ENCODE assay signal across 24 mouse cellular contexts in genomic region chr5:49681514-49681913, GRCm38 (mm10).
DNase-seq lines count a peak whose midpoint lies in the region; ATAC-seq and TF ChIP-seq lines count a peak whose summit lies in the region.
"Had no signal": no experiment of that assay in that cellular context is flagged by ENCODE, and none has a peak within 500 bp of the region (broad histone marks: within the 10 kb centered on the region; RNA-seq: fewer than 3 reads in every experiment).

No protein-coding gene starts in this region.

- H3K9me3 ChIP-seq in hindbrain, postnatal 0 days (ENCODE audit: low read length) = no peaks in the 10 kb centered on the region
- no peaks in the 10 kb centered on the region for H3K9me3 ChIP-seq in hindbrain, embryonic 10.5 days
- H3K9me3 ChIP-seq: embryonic facial prominence, embryonic 12.5 days; forebrain, embryonic 12.5 days; forebrain, embryonic 15.5 days; heart, embryonic 12.5 days; heart, embryonic 15.5 days; hindbrain, embryonic 15.5 days had no signal

- no peaks in the 10 kb centered on the region for H3K36me3 ChIP-seq in hindbrain, postnatal 0 days (ENCODE audit: insufficient read depth, low read length)
- H3K36me3 ChIP-seq in hindbrain, embryonic 10.5 days = no peaks in the 10 kb centered on the region
- H3K36me3 ChIP-seq: embryonic facial prominence, embryonic 12.5 days; forebrain, embryonic 12.5 days; forebrain, embryonic 15.5 days; heart, embryonic 12.5 days; heart, embryonic 15.5 days; hindbrain, embryonic 15.5 days had no signal

- H3K4me2 ChIP-seq in hindbrain, postnatal 0 days (ENCODE audit: low read depth, low read length) = no peak overlapping the region
- H3K4me2 ChIP-seq: embryonic facial prominence, embryonic 12.5 days; forebrain, embryonic 12.5 days; forebrain, embryonic 15.5 days; heart, embryonic 12.5 days; heart, embryonic 15.5 days; hindbrain, embryonic 15.5 days had no signal

- H3K27ac ChIP-seq in hindbrain, postnatal 0 days = no peak overlapping the region
- H3K27ac ChIP-seq in hindbrain, embryonic 10.5 days = no peak overlapping the region
- H3K27ac ChIP-seq: embryonic facial prominence, embryonic 12.5 days; forebrain, embryonic 12.5 days; forebrain, embryonic 15.5 days; heart, embryonic 15.5 days; hindbrain, embryonic 15.5 days had no signal

- peak; percentile 35; the same call in 1 of the 2 replicates for ATAC-seq in hindbrain, postnatal 0 days
- ATAC-seq: CD4-positive, CD25-positive, alpha-beta regulatory T cell, adult 4 months; forebrain, embryonic 15.5 days; inflammation-experienced regulatory T-cells, adult 6 months; intestine, embryonic 16.5 days had no signal

- no peak overlapping the region for H3K9ac ChIP-seq in hindbrain, postnatal 0 days (replicated peaks; ENCODE audit: low read length)
- H3K9ac ChIP-seq: embryonic facial prominence, embryonic 12.5 days; forebrain, embryonic 12.5 days; forebrain, embryonic 15.5 days; heart, embryonic 12.5 days; heart, embryonic 15.5 days; hindbrain, embryonic 15.5 days had no signal

- no peak for TF ChIP-seq POLR2A in brain, embryonic 14.5 days (IDR thresholded peaks at IDR 0.05; ENCODE audit: borderline replicate concordance, extremely low read depth, insufficient read depth, insufficient read length, poor library complexity, severe bottlenecking)

- DNase-seq in cerebellum, postnatal 10 days = peak; percentile 22 to 28
- DNase-seq in cerebellum, adult 8-10 months = no peak
- DNase-seq in hindbrain, postnatal 0 days (ENCODE audit: low spot score) = peak; percentile 37
- DNase-seq in hindbrain, embryonic 10.5 days (ENCODE audit: low spot score) = no peak
- DNase-seq in brain, adult 2 months (ENCODE audit: low read depth, low spot score) = peak; percentile 63
- DNase-seq in brain, embryonic 14.5 days (ENCODE audit: low read depth) = peak; percentile 33
- no peak for DNase-seq in urinary bladder, postnatal 4 days (ENCODE audit: low spot score in 2 of 2)
- DNase-seq in yolk sac, embryonic 10.5 days (ENCODE audit: low spot score) = no peak
- DNase-seq: adrenal gland, adult 2 months; adrenal gland, postnatal 14 days; gastrocnemius, postnatal 25 days; heart, adult 18-20 months; heart, postnatal 10 days; heart, postnatal 36 days had no signal

- no peak for TF ChIP-seq CTCF in hindbrain, postnatal 0 days (IDR thresholded peaks at IDR 0.05; ENCODE audit: low read depth)
- TF ChIP-seq CTCF in brain, embryonic 14.5 days (IDR thresholded peaks at IDR 0.05; ENCODE audit: borderline replicate concordance, extremely low read depth, insufficient read depth, insufficient read length) = no peak

- no peaks in the 10 kb centered on the region for H3K4me1 ChIP-seq in hindbrain, postnatal 0 days (ENCODE audit: insufficient read depth, low read length)
- no peaks in the 10 kb centered on the region for H3K4me1 ChIP-seq in hindbrain, embryonic 10.5 days (replicated peaks)
- H3K4me1 ChIP-seq: embryonic facial prominence, embryonic 12.5 days; forebrain, embryonic 12.5 days; forebrain, embryonic 15.5 days; heart, embryonic 12.5 days; heart, embryonic 15.5 days; hindbrain, embryonic 15.5 days had no signal

- WGBS in hindbrain, postnatal 0 days = 64% methylated on average over 2 of the region's 2 CpGs
- 92% methylated on average over 2 of the region's 2 CpGs for WGBS in hindbrain, embryonic 10.5 days

- no peak overlapping the region for H3K4me3 ChIP-seq in hindbrain, postnatal 0 days (ENCODE audit: low read length)
- H3K4me3 ChIP-seq in hindbrain, embryonic 10.5 days = no peak overlapping the region
- H3K4me3 ChIP-seq: embryonic facial prominence, embryonic 12.5 days; erythroblast, embryonic 14.5 days; forebrain, embryonic 12.5 days; forebrain, embryonic 15.5 days; heart, embryonic 12.5 days; heart, embryonic 15.5 days; hindbrain, embryonic 15.5 days had no signal

- no peaks in the 10 kb centered on the region for H3K27me3 ChIP-seq in hindbrain, postnatal 0 days (ENCODE audit: insufficient read depth, low read length)
- H3K27me3 ChIP-seq in hindbrain, embryonic 10.5 days (ENCODE audit: insufficient read depth, poor library complexity, severe bottlenecking) = no peaks in the 10 kb centered on the region
- H3K27me3 ChIP-seq: embryonic facial prominence, embryonic 12.5 days; forebrain, embryonic 12.5 days; forebrain, embryonic 15.5 days; heart, embryonic 12.5 days; heart, embryonic 15.5 days; hindbrain, embryonic 15.5 days had no signal

Comparison
In these comparisons a context has a peak if more than half of its experiments do, and no peak if none do; other contexts are left out.
1. DNase-seq: peak in cerebellum, postnatal 10 days (2 of 2), hindbrain, postnatal 0 days (single experiment), brain, adult 2 months (single experiment) and brain, embryonic 14.5 days (single experiment); none in cerebellum, adult 8-10 months (single experiment), hindbrain, embryonic 10.5 days (single experiment), urinary bladder, postnatal 4 days (0 of 2) and yolk sac, embryonic 10.5 days (single experiment).